Comparison of ENCODE assay signal across 34 mouse cellular contexts in genomic region chr6:128976194-128976593, GRCm38 (mm10). TPM values are rescaled to one million over a fixed set of nuclear protein-coding genes. Genes with fewer than 3 reads are reported as not detected.
DNase-seq lines count a peak whose midpoint lies in the region; ATAC-seq and TF ChIP-seq lines count a peak whose summit lies in the region.
"Had no signal": no experiment of that assay in that cellular context is flagged by ENCODE, and none has a peak within 500 bp of the region (broad histone marks: within the 10 kb centered on the region; RNA-seq: fewer than 3 reads in every experiment).

No protein-coding gene starts in this region.

- H3K27ac ChIP-seq in liver, postnatal 0 days (ENCODE audit: low read depth), result 0 out of 2 replicates have a peak overlapping the region, but pooled peaks have one; percentile 26
- no peak overlapping the region for H3K27ac ChIP-seq in liver, embryonic 12.5 days
- H3K27ac ChIP-seq: forebrain, embryonic 13.5 days; heart, embryonic 10.5 days; hindbrain, embryonic 13.5 days; liver, embryonic 15.5 days; macrophage; midbrain, embryonic 10.5 days; midbrain, embryonic 15.5 days had no signal

- TF ChIP-seq CTCF in liver, postnatal 0 days (IDR thresholded peaks at IDR 0.05; ENCODE audit: low read depth), result no peak

- no peaks in the 10 kb centered on the region for H3K9me3 ChIP-seq in liver, postnatal 0 days (ENCODE audit: low read length)
- no peaks in the 10 kb centered on the region for H3K9me3 ChIP-seq in liver, embryonic 12.5 days (replicated peaks)
- H3K9me3 ChIP-seq: forebrain, embryonic 13.5 days; heart, embryonic 10.5 days; hindbrain, embryonic 13.5 days; liver, embryonic 15.5 days; midbrain, embryonic 10.5 days; midbrain, embryonic 15.5 days had no signal

- no peaks in the 10 kb centered on the region for H3K27me3 ChIP-seq in liver, postnatal 0 days (ENCODE audit: insufficient read depth, low read length)
- H3K27me3 ChIP-seq in liver, embryonic 12.5 days (replicated peaks), result no peaks in the 10 kb centered on the region
- H3K27me3 ChIP-seq: forebrain, embryonic 13.5 days; hindbrain, embryonic 13.5 days; liver, embryonic 15.5 days; midbrain, embryonic 15.5 days had no signal

- no peak overlapping the region for H3K4me3 ChIP-seq in liver, postnatal 0 days (ENCODE audit: low read depth, low read length)
- no peak overlapping the region for H3K4me3 ChIP-seq in liver, embryonic 12.5 days
- H3K4me3 ChIP-seq: forebrain, embryonic 13.5 days; heart, embryonic 10.5 days; hindbrain, embryonic 13.5 days; liver, embryonic 15.5 days; midbrain, embryonic 10.5 days; midbrain, embryonic 15.5 days had no signal

- no peak for ATAC-seq in liver, postnatal 0 days
- ATAC-seq in liver, embryonic 12.5 days, result no peak
- ATAC-seq in common myeloid progenitor, adult 5-6 weeks (replicated peaks; ENCODE audit: low read depth, poor library complexity, severe bottlenecking), result peak; percentile 59
- ATAC-seq in monocyte, adult 5-6 weeks (replicated peaks; ENCODE audit: insufficient number of reproducible peaks, low FRiP score, low TSS enrichment, poor library complexity, severe bottlenecking), result peak; percentile 66
- ATAC-seq: CD4-positive, CD25-positive, alpha-beta regulatory T cell, adult 4 months; forebrain, embryonic 13.5 days; intestine, postnatal 0 days; midbrain, embryonic 15.5 days had no signal

- no peak for DNase-seq in liver, postnatal 0 days
- peak; percentile 46 to 50 for DNase-seq in B cell, adult 2 months
- DNase-seq in thymus, adult 18-20 months, result no peak
- DNase-seq in adipocyte (ENCODE audit: low spot score), result no peak
- DNase-seq: adrenal gland, adult 2 months; cerebellum, adult 11 months; cerebellum, adult 9-10 months; gastrocnemius, postnatal 10 days; heart, postnatal 36 days; kidney, postnatal 14 days; layer of hippocampus, adult 9-11 months; liver; right cerebral cortex, adult 18-20 months; thymus, postnatal 4 days had no signal

- H3K36me3 ChIP-seq in liver, postnatal 0 days (replicated peaks; ENCODE audit: insufficient read depth, low read length), result no peaks in the 10 kb centered on the region
- no peaks in the 10 kb centered on the region for H3K36me3 ChIP-seq in liver, embryonic 12.5 days
- H3K36me3 ChIP-seq: heart, embryonic 10.5 days; hindbrain, embryonic 13.5 days; liver, embryonic 15.5 days; midbrain, embryonic 10.5 days; midbrain, embryonic 15.5 days had no signal

- no peaks in the 10 kb centered on the region for H3K4me1 ChIP-seq in liver, postnatal 0 days (ENCODE audit: insufficient read depth)
- H3K4me1 ChIP-seq in liver, embryonic 12.5 days, result no peaks in the 10 kb centered on the region
- H3K4me1 ChIP-seq: forebrain, embryonic 13.5 days; heart, embryonic 10.5 days; hindbrain, embryonic 13.5 days; liver, embryonic 15.5 days; midbrain, embryonic 10.5 days; midbrain, embryonic 15.5 days had no signal

- TF ChIP-seq EP300 in liver, postnatal 0 days (IDR thresholded peaks at IDR 0.05; ENCODE audit: low read depth), result no peak

- no peak overlapping the region for H3K9ac ChIP-seq in liver, postnatal 0 days (replicated peaks)
- H3K9ac ChIP-seq in liver, embryonic 12.5 days, result no peak overlapping the region
- H3K9ac ChIP-seq: forebrain, embryonic 13.5 days; hindbrain, embryonic 13.5 days; liver, embryonic 15.5 days; midbrain, embryonic 15.5 days had no signal

- H3K4me2 ChIP-seq in liver, postnatal 0 days (ENCODE audit: low read depth, low read length), result no peak overlapping the region
- H3K4me2 ChIP-seq in liver, embryonic 12.5 days, result no peak overlapping the region
- H3K4me2 ChIP-seq: forebrain, embryonic 13.5 days; hindbrain, embryonic 13.5 days; liver, embryonic 15.5 days; midbrain, embryonic 15.5 days had no signal

RNA-seq across cellular contexts. Expression of gene Clec2g, which starts 42.0 kb away (rescaled TPM):
- not detected in 2 replicates for polyA plus RNA-seq in liver, postnatal 0 days (2015; fragmentation: Nextera tagmentation; extraction: Ambion mirVana)
- not detected in 2 replicates for polyA plus RNA-seq in liver, embryonic 12.5 days (2016; fragmentation: Nextera tagmentation; extraction: Ambion mirVana)
- not detected in 2 replicates for total RNA-seq in common myeloid progenitor, adult 5-6 weeks (2017)
- total RNA-seq in monocyte, adult 5-6 weeks (2017), result 1.0 to 5.3 TPM in 2 of 3 replicates, not detected in the other
- total RNA-seq: left cerebral cortex, adult 18-20 months had no signal
- polyA plus RNA-seq: adrenal gland, adult 2 months; cortical plate, adult 2 months; forebrain, embryonic 13.5 days; gonadal fat pad, adult 2 months; heart, embryonic 10.5 days; heart, embryonic 16.5 days; hindbrain, embryonic 13.5 days; intestine, postnatal 0 days; kidney, embryonic 14.5 days; limb, embryonic 11.5 days; liver, embryonic 15.5 days; lung, embryonic 16.5 days; macrophage; midbrain, embryonic 10.5 days; midbrain, embryonic 15.5 days; neural tube, embryonic 11.5 days had no signal

Comparison
In these comparisons a context has a peak if more than half of its experiments do, and no peak if none do; other contexts are left out.
1. ATAC-seq: peak in common myeloid progenitor, adult 5-6 weeks (single experiment) and monocyte, adult 5-6 weeks (single experiment); none in liver, postnatal 0 days (single experiment) and liver, embryonic 12.5 days (single experiment).
2. DNase-seq: peak in B cell, adult 2 months (2 of 2); none in liver, postnatal 0 days (single experiment), thymus, adult 18-20 months (0 of 2) and adipocyte (single experiment).